Mouse (Mus musculus): Measurements from ENCODE around the gene Slc37a2. TPM values are rescaled to one million over a fixed set of nuclear protein-coding genes. Genes with fewer than 3 reads are reported as not detected.
A peak's percentile ranks its signal among the peaks of the same experiment; 100 is the strongest.

The Slc37a2 gene
- total and polyA plus RNA-seq, 2 experiments from 2014 or later, result 2.4 to 4.7 TPM

DNA sequence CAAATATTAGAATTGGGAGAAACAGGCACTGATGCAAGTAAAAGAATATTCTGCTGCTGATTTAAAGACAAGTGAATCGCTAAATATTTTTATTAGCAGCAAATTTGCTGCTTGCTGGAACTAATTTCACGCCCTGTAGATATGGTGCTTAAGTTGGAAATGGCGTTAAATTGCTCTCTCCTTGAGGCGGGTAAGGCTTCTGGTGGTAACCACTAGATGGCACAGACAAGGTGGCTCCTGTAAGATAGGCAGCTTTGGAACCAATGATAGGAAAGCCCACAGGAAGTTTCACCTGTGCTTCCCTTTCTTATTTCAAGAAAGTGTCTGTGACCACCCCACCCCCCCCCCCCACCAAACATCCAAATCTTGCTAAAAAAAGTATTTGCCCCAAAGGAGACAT lies 58.5 kb downstream of the Slc37a2 start:
- 78% methylated on average over 4 of the region's 4 CpGs for WGBS
- ATAC-seq, result no peak
- no peak overlapping the region for H3K4me3 ChIP-seq (ENCODE audit: low read length)

DNA sequence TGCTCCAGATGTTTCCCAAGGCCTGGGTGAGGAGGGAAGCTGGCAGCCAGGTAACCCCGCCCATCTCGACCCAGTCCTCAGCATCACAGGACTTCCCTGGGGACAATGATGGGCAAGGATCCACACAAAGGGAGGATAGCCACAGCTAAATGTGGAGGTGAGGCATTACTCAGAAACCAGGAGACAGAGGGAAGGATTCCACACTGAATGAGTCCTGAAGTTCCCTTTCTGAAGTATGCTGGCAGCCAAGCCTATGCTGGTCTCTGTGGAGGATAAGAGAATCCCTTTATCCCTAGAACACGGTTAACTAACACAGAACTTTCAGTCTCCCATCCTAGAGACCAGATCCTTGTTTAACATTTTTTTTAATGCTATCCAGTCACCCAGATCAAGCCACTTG lies 67.5 kb downstream of the Slc37a2 start:
- no peaks in the 10 kb centered on the region for H3K27me3 ChIP-seq (ENCODE audit: insufficient read depth, low read length)
- H3K36me3 ChIP-seq (ENCODE audit: insufficient read depth, low read length), result no peaks in the 10 kb centered on the region
- no peak overlapping the region for H3K9ac ChIP-seq (replicated peaks; ENCODE audit: low read length)
- H3K4me2 ChIP-seq (ENCODE audit: low read depth, low read length), result no peak overlapping the region
- H3K4me1 ChIP-seq (ENCODE audit: insufficient read depth, low read length), result no peaks in the 10 kb centered on the region
- no peak for DNase-seq (ENCODE audit: low spot score)
- no peaks in the 10 kb centered on the region for H3K9me3 ChIP-seq (ENCODE audit: low read length)
- no peak for TF ChIP-seq CTCF (IDR thresholded peaks at IDR 0.05; ENCODE audit: low read depth)
- WGBS, result 85% methylated on average over 3 of the region's 3 CpGs
- no peak for ATAC-seq
- H3K4me3 ChIP-seq (ENCODE audit: low read length), result no peak overlapping the region
- H3K27ac ChIP-seq, result no peak overlapping the region

More for the DNA sequence above, 58.5 kb downstream of the Slc37a2 start:
- TF ChIP-seq CTCF (IDR thresholded peaks at IDR 0.05; ENCODE audit: low read depth), result no peak
- no peaks in the 10 kb centered on the region for H3K9me3 ChIP-seq (ENCODE audit: low read length)
- H3K27me3 ChIP-seq (ENCODE audit: insufficient read depth, low read length), result no peaks in the 10 kb centered on the region
- H3K27ac ChIP-seq, result no peak overlapping the region
- no peak overlapping the region for H3K9ac ChIP-seq (replicated peaks; ENCODE audit: low read length)
- no peak for DNase-seq (ENCODE audit: low spot score)
- no peaks in the 10 kb centered on the region for H3K36me3 ChIP-seq (ENCODE audit: insufficient read depth, low read length)
- no peaks in the 10 kb centered on the region for H3K4me1 ChIP-seq (ENCODE audit: insufficient read depth, low read length)
- H3K4me2 ChIP-seq (ENCODE audit: low read depth, low read length), result no peak overlapping the region

DNA sequence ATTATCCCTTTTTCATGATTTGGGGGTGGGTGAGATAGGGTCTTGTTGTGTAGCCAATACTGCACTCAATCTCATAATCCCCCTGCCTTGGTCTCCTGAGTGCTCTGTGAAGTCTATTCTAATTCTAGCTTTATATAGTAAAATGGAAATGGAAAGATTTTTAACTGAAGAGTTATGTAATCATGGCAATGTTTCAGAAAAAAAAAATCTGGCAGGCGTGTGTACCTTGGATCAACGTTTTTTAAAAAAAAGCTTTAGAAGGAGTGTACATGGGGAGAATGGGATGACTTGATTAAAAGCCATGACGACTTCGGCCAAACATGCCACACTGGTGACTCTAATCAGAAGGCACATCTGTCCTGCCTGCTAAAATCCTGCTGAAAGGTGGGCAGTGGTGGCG lies 68.1 kb downstream of the Slc37a2 start:
- WGBS, result 76% methylated on average over 5 of the region's 5 CpGs
- H3K27me3 ChIP-seq (ENCODE audit: insufficient read depth, low read length), result no peaks in the 10 kb centered on the region
- H3K4me2 ChIP-seq (ENCODE audit: low read depth, low read length), result no peak overlapping the region
- no peaks in the 10 kb centered on the region for H3K36me3 ChIP-seq (ENCODE audit: insufficient read depth, low read length)
- no peak for ATAC-seq
- H3K27ac ChIP-seq, result no peak overlapping the region
- no peaks in the 10 kb centered on the region for H3K4me1 ChIP-seq (ENCODE audit: insufficient read depth, low read length)
- DNase-seq (ENCODE audit: low spot score), result no peak
- H3K4me3 ChIP-seq (ENCODE audit: low read length), result no peak overlapping the region
- no peak for TF ChIP-seq CTCF (IDR thresholded peaks at IDR 0.05; ENCODE audit: low read depth)
- no peaks in the 10 kb centered on the region for H3K9me3 ChIP-seq (ENCODE audit: low read length)
- H3K9ac ChIP-seq (replicated peaks; ENCODE audit: low read length), result no peak overlapping the region

DNA sequence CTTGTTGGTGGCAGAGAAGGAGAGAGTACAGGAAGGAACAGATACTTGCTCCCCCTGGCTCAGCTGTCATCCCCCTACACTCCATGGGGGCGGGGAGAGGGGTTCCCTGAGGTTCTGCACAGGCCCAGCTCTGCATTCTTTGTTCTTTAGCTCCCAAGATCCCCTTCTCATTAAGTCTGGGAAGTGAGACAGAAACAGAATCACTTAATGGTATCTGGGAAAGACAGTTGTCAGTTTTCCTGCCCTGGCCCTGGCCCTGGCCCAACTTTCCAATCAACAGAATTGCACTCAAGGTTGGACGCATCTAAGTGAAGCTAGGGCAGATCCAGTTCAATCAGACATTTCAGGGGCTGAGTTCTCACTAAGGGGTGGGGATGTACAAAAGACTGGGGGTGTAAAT lies 72.4 kb downstream of the Slc37a2 start:
- WGBS, result 69% methylated on average over 2 of the region's 2 CpGs
- H3K27ac ChIP-seq, result no peak overlapping the region
- no peak for ATAC-seq
- H3K36me3 ChIP-seq (ENCODE audit: insufficient read depth, low read length), result no peaks in the 10 kb centered on the region
- H3K4me3 ChIP-seq (ENCODE audit: low read length), result no peak overlapping the region
- no peaks in the 10 kb centered on the region for H3K9me3 ChIP-seq (ENCODE audit: low read length)
- TF ChIP-seq CTCF (IDR thresholded peaks at IDR 0.05; ENCODE audit: low read depth), result no peak
- no peak overlapping the region for H3K9ac ChIP-seq (replicated peaks; ENCODE audit: low read length)
- no peak overlapping the region for H3K4me2 ChIP-seq (ENCODE audit: low read depth, low read length)
- H3K4me1 ChIP-seq (ENCODE audit: insufficient read depth, low read length), result 0 out of 2 replicates have a peak, but pooled peaks cover 6% of the 10 kb centered on the region
- no peak for DNase-seq (ENCODE audit: low spot score)
- no peaks in the 10 kb centered on the region for H3K27me3 ChIP-seq (ENCODE audit: insufficient read depth, low read length)

DNA sequence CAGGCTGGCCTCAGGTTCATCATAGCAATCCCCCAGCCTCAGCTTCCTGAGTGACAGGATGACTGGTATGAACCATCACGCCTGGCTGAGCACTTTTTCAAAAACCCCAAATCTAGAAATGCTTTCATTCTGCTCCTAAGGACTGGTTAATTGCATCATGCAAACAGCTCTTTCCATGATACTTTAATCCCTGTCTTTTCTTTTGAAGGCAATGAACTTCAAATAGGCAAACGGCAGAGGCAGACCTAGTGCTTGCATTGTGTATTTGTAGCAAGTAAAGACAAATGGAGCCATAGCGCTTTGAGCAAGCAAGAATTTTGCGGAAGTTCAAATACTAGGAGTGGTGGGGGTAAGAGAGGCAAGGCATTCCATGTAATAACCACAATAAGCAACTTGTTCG lies 73.9 kb downstream of the Slc37a2 start:
- 44% methylated on average over 5 of the region's 5 CpGs for WGBS
- no peak overlapping the region for H3K4me3 ChIP-seq (ENCODE audit: low read length)
- no peaks in the 10 kb centered on the region for H3K27me3 ChIP-seq (ENCODE audit: insufficient read depth, low read length)
- H3K9ac ChIP-seq (replicated peaks; ENCODE audit: low read length), result no peak overlapping the region
- H3K9me3 ChIP-seq (ENCODE audit: low read length), result no peaks in the 10 kb centered on the region
- TF ChIP-seq CTCF (IDR thresholded peaks at IDR 0.05; ENCODE audit: low read depth), result no peak
- H3K27ac ChIP-seq, result no peak overlapping the region
- H3K4me2 ChIP-seq (ENCODE audit: low read depth, low read length), result no peak overlapping the region
- H3K4me1 ChIP-seq (ENCODE audit: insufficient read depth, low read length), result 0 out of 2 replicates have a peak, but pooled peaks cover 6% of the 10 kb centered on the region
- no peak for ATAC-seq
- no peak for DNase-seq (ENCODE audit: low spot score)
- H3K36me3 ChIP-seq (ENCODE audit: insufficient read depth, low read length), result no peaks in the 10 kb centered on the region

DNA sequence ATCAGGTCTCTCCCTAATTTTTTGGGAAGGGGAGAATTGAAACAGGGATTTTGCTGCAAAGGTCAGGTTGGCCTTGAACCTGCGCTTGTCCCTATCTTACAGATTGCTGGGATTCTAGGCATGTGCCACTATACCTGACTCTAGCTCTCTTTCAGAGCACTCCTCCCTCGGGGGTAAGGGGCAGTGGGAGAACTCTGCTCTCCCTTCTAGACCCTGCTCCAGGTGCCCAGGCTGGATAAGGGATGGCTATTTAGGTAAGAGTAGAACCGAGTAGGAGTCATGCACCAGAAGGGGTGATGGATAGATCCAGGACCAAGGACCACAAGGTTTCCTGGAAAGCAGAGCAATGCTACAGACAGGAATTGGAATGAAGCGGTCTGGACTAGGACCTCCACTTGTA lies 75.9 kb downstream of the Slc37a2 start:
- Histone ChIP-seq H3K27me3 (ENCODE audit: insufficient read depth, low read length) (no peaks in the 10 kb centered on the region), H3K36me3 (ENCODE audit: insufficient read depth, low read length) (no peaks in the 10 kb centered on the region), H3K4me2 (ENCODE audit: low read depth, low read length) (no peak overlapping the region), H3K9ac (replicated peaks; ENCODE audit: low read length) (no peak overlapping the region), H3K9me3 (ENCODE audit: low read length) (no peaks in the 10 kb centered on the region), H3K27ac (no peak overlapping the region), H3K4me3 (ENCODE audit: low read length) (no peak overlapping the region), H3K4me1 (ENCODE audit: insufficient read depth, low read length) (0 out of 2 replicates have a peak, but pooled peaks cover 9% of the 10 kb centered on the region)
- no peak for ATAC-seq
- no peak for DNase-seq (ENCODE audit: low spot score)
- no peak for TF ChIP-seq CTCF (IDR thresholded peaks at IDR 0.05; ENCODE audit: low read depth)
- 87% methylated on average over 4 of the region's 4 CpGs for WGBS

DNA sequence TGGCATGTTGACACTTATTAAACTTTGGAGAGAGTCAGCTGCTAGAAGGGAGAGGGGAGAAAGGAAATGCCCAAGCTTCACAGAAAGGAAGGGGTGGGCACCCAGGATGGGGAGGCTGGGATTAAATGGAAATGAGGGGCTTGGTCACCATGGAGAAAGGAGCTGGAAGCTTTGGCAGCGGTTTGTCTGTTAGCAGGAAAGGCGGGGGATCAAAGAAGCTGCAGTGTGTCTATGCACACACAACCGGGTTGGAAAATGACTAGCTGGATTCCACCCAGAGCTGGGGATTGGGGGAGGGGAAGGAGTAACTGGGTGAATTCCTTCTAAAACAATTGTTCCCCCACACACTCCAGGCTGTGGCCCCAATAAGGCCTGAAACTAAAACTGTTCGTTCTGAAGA lies 76.6 kb downstream of the Slc37a2 start:
- 12% methylated on average over 4 of the region's 4 CpGs for WGBS
- H3K27me3 ChIP-seq (ENCODE audit: insufficient read depth, low read length), result no peaks in the 10 kb centered on the region
- H3K4me1 ChIP-seq (ENCODE audit: insufficient read depth, low read length), result 0 out of 2 replicates have a peak, but pooled peaks cover 9% of the 10 kb centered on the region
- TF ChIP-seq CTCF (IDR thresholded peaks at IDR 0.05; ENCODE audit: low read depth), result no peak
- H3K36me3 ChIP-seq (ENCODE audit: insufficient read depth, low read length), result no peaks in the 10 kb centered on the region
- H3K4me2 ChIP-seq (ENCODE audit: low read depth, low read length), result no peak overlapping the region
- H3K4me3 ChIP-seq (ENCODE audit: low read length), result no peak overlapping the region
- H3K9ac ChIP-seq (replicated peaks; ENCODE audit: low read length), result no peak overlapping the region
- peak; percentile 81 for DNase-seq (ENCODE audit: low spot score)
- peak; percentile 70 for ATAC-seq
- peak overlapping the region; percentile 17; the same call in 1 of the 2 replicates for H3K27ac ChIP-seq
- H3K9me3 ChIP-seq (ENCODE audit: low read length), result no peaks in the 10 kb centered on the region

Other genes starting within 250 kb of the Slc37a2 start
- gene Pknox2, start 108.3 kb downstream of the Slc37a2 start, total RNA-seq (2014; rRNA removed), result 23.5 and 28.0 TPM in 2 replicates
- gene Pknox2, start 108.3 kb downstream of the Slc37a2 start, polyA plus RNA-seq (2015; fragmentation: Nextera tagmentation; extraction: Ambion mirVana), result 20.6 and 22.2 TPM in 2 replicates
- 6.0 and 6.3 TPM in 2 replicates for gene Tmem218, start 47.5 kb downstream of the Slc37a2 start, total RNA-seq (2014; rRNA removed)
- gene Tmem218, start 47.5 kb downstream of the Slc37a2 start, polyA plus RNA-seq (2015; fragmentation: Nextera tagmentation; extraction: Ambion mirVana), result 11.4 and 13.3 TPM in 2 replicates
- 5.5 and 6.9 TPM in 2 replicates for gene Ccdc15, start 92.7 kb upstream of the Slc37a2 start, total RNA-seq (2014; rRNA removed)
- gene Ccdc15, start 92.7 kb upstream of the Slc37a2 start, polyA plus RNA-seq (2015; fragmentation: Nextera tagmentation; extraction: Ambion mirVana), result 7.1 and 7.4 TPM in 2 replicates
- gene Hepacam, start 111.6 kb upstream of the Slc37a2 start, total RNA-seq (2014; rRNA removed), result 40.5 and 45.9 TPM in 2 replicates
- 69.2 and 74.4 TPM in 2 replicates for gene Hepacam, start 111.6 kb upstream of the Slc37a2 start, polyA plus RNA-seq (2015; fragmentation: Nextera tagmentation; extraction: Ambion mirVana)
- gene Robo4, start 146.2 kb upstream of the Slc37a2 start, total RNA-seq (2014; rRNA removed), result 12.5 and 13.1 TPM in 2 replicates
- gene Robo4, start 146.2 kb upstream of the Slc37a2 start, polyA plus RNA-seq (2015; fragmentation: Nextera tagmentation; extraction: Ambion mirVana), result 3.6 and 4.5 TPM in 2 replicates
- gene Robo3, start 177.5 kb upstream of the Slc37a2 start, total RNA-seq (2014; rRNA removed), result 2.0 and 2.8 TPM in 2 replicates
- gene Robo3, start 177.5 kb upstream of the Slc37a2 start, polyA plus RNA-seq (2015; fragmentation: Nextera tagmentation; extraction: Ambion mirVana), result 1.5 and 1.6 TPM in 2 replicates
- 20.0 and 34.0 TPM in 2 replicates for gene Msantd2, start 233.6 kb upstream of the Slc37a2 start, total RNA-seq (2014; rRNA removed)
- 16.1 and 17.8 TPM in 2 replicates for gene Msantd2, start 233.6 kb upstream of the Slc37a2 start, polyA plus RNA-seq (2015; fragmentation: Nextera tagmentation; extraction: Ambion mirVana)